Mouse (Mus musculus) neutrophil, adult 83 days (primary cell): ENCODE measurements around the gene H2-Ke6. TPM values are rescaled to one million over a fixed set of nuclear protein-coding genes. Genes with fewer than 3 reads are reported as not detected.

Experiments
- total RNA-seq, 2 experiments: library from RNA; stranded (reverse); gene quantifications; one replicate each; pipeline ENCODE4 v1.2.4; 2023

Gene H2-Ke6
- 10 to 100 TPM; 59.9 to 61.3 TPM for total RNA-seq

DNA sequence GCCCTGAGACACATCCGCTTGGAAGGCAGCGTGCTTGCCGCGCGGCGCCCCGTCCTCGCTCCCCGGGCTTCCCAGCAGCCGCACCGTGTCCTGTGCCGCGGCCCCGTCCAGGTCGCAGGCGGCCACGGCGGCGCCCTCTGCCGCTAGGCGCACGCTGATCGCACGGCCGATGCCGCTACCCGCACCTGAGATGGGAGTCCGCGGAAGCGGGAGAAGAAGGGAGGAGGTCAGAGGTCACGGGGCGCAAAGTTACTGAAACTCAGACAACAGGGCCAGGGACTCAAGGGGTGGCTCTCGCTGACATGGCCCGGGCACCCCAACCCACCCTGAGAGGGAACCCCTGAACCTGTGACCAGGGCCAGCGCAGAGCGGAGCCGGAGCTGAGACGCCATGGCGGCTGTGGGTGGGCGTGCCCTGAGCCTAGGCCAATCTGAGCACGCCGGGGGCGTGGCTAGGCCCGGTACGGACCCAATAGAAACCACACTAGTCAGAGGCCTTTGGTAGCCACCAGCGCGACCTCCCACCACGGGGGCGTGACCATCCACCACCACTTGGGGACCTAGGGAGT, at the start of gene H2-Ke6:
Gene H2-Ke6 (minus strand): TSS at position 405 of the 568 bp plus-strand sequence.

DNA sequence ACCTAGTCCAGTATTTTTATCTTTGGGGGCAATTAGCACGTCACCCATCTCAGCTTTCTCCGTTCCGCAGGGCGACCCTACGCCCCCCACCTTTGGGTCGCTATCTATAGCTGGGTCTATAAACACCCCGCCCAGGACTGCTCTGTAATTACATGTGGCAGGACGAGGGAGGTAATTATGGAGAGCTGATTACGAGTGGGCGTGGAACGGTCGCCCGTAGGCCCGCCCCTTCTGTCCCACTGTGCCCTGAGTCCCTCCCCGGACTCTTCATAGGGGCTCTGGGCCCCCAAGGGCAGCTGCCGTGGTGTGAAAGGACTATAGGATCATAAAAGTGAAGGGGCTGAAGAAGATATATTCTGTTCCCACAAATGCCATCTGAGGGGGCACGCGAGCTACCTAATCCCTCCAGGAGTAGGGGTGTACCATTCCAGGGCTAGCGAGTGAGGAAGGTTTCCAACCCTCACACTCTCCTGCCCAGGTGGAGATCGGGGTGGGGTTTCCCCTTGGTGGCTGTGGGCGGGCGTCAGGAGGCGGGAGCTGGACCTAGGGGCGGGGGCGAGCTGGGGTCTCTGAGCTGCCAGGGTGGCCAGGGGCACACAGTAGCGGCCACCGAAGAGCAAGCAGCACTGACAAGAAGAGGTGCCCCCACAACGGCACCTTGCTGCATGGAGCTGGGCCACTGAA, 11.2 kb upstream of the H2-Ke6 start, which contains the start of gene Col11a2:
Gene Col11a2 (plus strand): TSS at position 560 of the 684 bp plus-strand sequence.

DNA sequence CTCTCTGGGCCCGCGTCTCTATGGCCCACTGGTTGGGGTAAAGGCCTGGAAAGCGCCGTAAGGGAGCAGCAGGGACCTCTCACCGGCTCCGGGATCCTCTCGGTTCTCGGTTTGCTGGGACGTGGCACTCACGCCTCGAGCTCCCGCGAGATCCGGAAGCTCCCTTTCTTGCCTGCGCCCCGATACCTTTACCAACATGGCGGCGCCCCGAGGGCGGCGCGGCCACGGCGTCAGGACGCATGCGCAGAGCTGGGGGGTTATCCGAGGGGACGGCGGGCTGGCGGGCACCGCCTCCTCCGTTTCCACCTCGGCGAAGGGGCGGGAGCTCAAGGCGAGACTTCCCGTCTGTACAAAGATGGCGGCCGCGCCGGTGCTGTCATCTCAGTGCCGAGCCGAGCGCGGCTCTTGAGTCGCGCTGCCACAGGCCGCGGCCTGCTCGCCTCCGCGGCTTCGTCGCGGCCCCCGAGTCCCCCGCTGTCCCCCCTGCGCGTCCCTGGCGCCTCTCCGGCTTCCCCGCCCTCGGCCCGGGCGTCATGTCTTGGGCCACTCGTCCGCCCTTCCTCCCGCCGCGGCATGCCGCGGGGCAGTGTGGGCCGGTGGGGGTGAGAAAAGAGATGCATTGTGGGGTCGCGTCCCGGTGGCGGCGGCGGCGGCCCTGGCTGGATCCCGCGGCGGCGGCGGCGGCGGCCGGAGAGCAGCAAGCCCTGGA, 3.8 kb upstream of the H2-Ke6 start, which contains the start of the genes Slc39a7 and Rxrb:
Gene Slc39a7 (minus strand): TSS at position 218 of the 709 bp plus-strand sequence.
Gene Rxrb (plus strand): TSS at position 348 of the 709 bp plus-strand sequence.

DNA sequence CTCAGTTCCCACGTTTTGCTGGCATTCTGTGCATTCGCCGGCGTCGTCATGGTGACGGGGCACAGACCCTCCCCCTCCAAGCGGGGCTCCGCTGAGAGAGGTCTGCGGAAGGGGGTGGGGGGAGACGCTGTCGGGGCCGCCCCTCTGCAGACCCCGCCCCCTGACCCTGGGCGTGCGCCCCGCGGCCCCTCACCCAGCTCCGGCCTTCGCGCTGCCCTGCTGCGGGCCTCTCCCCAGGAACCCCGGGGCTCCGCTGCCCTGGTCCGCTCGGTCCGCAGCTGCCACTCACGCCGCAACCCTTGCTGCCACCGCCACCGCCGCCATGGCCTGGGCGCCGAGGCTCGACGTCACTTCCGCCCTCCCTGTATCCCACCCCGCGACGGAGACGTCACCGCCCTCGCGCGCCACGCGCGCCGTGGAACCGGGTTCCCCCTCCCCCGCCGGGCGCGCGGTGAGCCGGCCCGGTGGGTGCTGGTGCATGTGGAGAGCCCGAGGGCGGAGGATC, 3.5 kb downstream of the H2-Ke6 start, which contains the start of gene Ring1:
Gene Ring1 (minus strand): TSS at position 364 of the 505 bp plus-strand sequence.

DNA sequence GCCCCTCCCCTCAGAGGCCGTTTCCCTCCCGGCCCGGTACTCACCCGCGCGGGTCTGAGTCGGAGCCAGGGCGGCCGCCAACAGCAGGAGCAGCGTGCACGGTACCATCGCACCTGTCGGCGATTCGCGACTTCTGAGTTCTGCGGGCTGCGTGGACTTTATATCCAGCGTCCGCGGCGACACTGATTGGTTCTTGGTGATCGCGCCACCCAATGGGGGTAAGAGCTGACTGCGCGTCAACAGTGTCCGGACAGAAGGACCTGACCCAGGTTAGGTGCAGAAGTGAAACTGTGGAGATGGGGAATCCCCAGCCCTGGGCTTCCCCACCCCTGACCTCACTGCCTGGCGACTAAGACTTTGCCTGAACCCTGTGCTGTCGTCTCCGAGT, 27.7 kb downstream of the H2-Ke6 start, which contains the start of gene H2-K1:
Gene H2-K1 (minus strand): TSS at position 198 of the 388 bp plus-strand sequence.

Other genes with a start within 250 kb of the H2-Ke6 start
- 1 to 10 TPM; 1.9 to 2.0 TPM for gene Angptl4, start 246.2 kb downstream of the H2-Ke6 start, total RNA-seq
- gene Kank3, start 217.5 kb downstream of the H2-Ke6 start, total RNA-seq: 1 to 10 TPM; 4.7 to 6.3 TPM
- gene Rps28, start 203.5 kb downstream of the H2-Ke6 start, total RNA-seq: 1,000 to 10,000 TPM; 1,192 to 1,292 TPM
- gene Ndufa7, start 203.5 kb downstream of the H2-Ke6 start, total RNA-seq: 100 to 1,000 TPM; 111 TPM
- 1 to 10 TPM; 1.4 to 1.6 TPM for gene Cd320, start 185.0 kb downstream of the H2-Ke6 start, total RNA-seq
- not detected for gene Gm7029, start 154.2 kb downstream of the H2-Ke6 start, total RNA-seq
- 10 to 100 TPM; 43.5 to 51.2 TPM for gene Kifc1, start 137.4 kb downstream of the H2-Ke6 start, total RNA-seq
- under 1 TPM in 1 of 2 experiments, not detected in 1; 0.75 TPM for gene Platr17, start 122.9 kb downstream of the H2-Ke6 start, total RNA-seq
- gene Daxx, start 118.6 kb downstream of the H2-Ke6 start, total RNA-seq: 10 to 100 TPM; 31.0 to 43.2 TPM
- 100 to 1,000 TPM; 223 to 251 TPM for gene Tapbp, start 112.2 kb downstream of the H2-Ke6 start, total RNA-seq
- 10 to 100 TPM; 33.5 to 33.8 TPM for gene Zbtb22, start 112.2 kb downstream of the H2-Ke6 start, total RNA-seq
- gene Rgl2, start 98.5 kb downstream of the H2-Ke6 start, total RNA-seq: 100 to 1,000 TPM; 227 to 229 TPM
- gene Pfdn6, start 87.7 kb downstream of the H2-Ke6 start, total RNA-seq: 10 to 100 TPM; 47.8 to 54.5 TPM
- 10 to 100 TPM; 21.7 to 22.4 TPM for gene Wdr46, start 87.4 kb downstream of the H2-Ke6 start, total RNA-seq
- gene B3galt4, start 76.6 kb downstream of the H2-Ke6 start, total RNA-seq: 10 to 100 TPM; 10.3 to 10.5 TPM
- 10 to 100 TPM; 54.0 to 58.9 TPM for gene Vps52, start 72.2 kb downstream of the H2-Ke6 start, total RNA-seq
- gene Rps18, start 72.1 kb downstream of the H2-Ke6 start, total RNA-seq: 100 to 1,000 TPM; 476 to 509 TPM
- 1,000 to 10,000 TPM; 1,097 to 1,101 TPM for gene H2-K1, start 27.7 kb downstream of the H2-Ke6 start, total RNA-seq
- 10 to 100 TPM in 1 of 2 experiments, 1 to 10 TPM in 1; 8.4 to 13.9 TPM for gene Ring1, start 3.4 kb downstream of the H2-Ke6 start, total RNA-seq
- gene Slc39a7, start 3.6 kb upstream of the H2-Ke6 start, total RNA-seq: 10 to 100 TPM; 60.8 to 68.3 TPM
- gene Rxrb, start 3.8 kb upstream of the H2-Ke6 start, total RNA-seq: 10 to 100 TPM; 45.9 to 68.6 TPM
- 10 to 100 TPM; 16.6 to 17.7 TPM for gene Col11a2, start 11.4 kb upstream of the H2-Ke6 start, total RNA-seq
- 1 to 10 TPM; 1.1 to 1.9 TPM for gene H2-Oa, start 64.3 kb upstream of the H2-Ke6 start, total RNA-seq
- 10 to 100 TPM; 57.6 to 63.6 TPM for gene H2-DMa, start 91.5 kb upstream of the H2-Ke6 start, total RNA-seq
- gene Brd2, start 94.6 kb upstream of the H2-Ke6 start, total RNA-seq: 100 to 1,000 TPM; 215 to 218 TPM
- gene H2-DMb2, start 115.2 kb upstream of the H2-Ke6 start, total RNA-seq: 10 to 100 TPM; 22.7 to 25.3 TPM
- gene H2-DMb1, start 125.0 kb upstream of the H2-Ke6 start, total RNA-seq: 10 to 100 TPM; 33.3 to 51.5 TPM
- gene Tap1, start 159.5 kb upstream of the H2-Ke6 start, total RNA-seq: 10 to 100 TPM; 47.4 to 56.7 TPM
- 10 to 100 TPM; 83.3 to 88.3 TPM for gene Psmb9, start 159.7 kb upstream of the H2-Ke6 start, total RNA-seq
- gene Psmb8, start 169.7 kb upstream of the H2-Ke6 start, total RNA-seq: 100 to 1,000 TPM in 1 of 2 experiments, 10 to 100 TPM in 1; 89.4 to 111 TPM
- 10 to 100 TPM; 79.7 to 84.6 TPM for gene Tap2, start 175.5 kb upstream of the H2-Ke6 start, total RNA-seq
- gene H2-Ob, start 210.8 kb upstream of the H2-Ke6 start, total RNA-seq: 1 to 10 TPM; 1.7 to 1.9 TPM
- gene H2-Ab1, start 229.6 kb upstream of the H2-Ke6 start, total RNA-seq: 100 to 1,000 TPM in 1 of 2 experiments, 10 to 100 TPM in 1; 96.2 to 115 TPM